Mouse (Mus musculus): ENCODE measurements around the gene Stxbp3.

Stxbp3 gene

GRCm38 (mm10) chr3:108762597-108763111, 77.7 kb downstream of the Stxbp3 start:
- DNase-seq (ENCODE audit: low spot score), result no peak

DNA sequence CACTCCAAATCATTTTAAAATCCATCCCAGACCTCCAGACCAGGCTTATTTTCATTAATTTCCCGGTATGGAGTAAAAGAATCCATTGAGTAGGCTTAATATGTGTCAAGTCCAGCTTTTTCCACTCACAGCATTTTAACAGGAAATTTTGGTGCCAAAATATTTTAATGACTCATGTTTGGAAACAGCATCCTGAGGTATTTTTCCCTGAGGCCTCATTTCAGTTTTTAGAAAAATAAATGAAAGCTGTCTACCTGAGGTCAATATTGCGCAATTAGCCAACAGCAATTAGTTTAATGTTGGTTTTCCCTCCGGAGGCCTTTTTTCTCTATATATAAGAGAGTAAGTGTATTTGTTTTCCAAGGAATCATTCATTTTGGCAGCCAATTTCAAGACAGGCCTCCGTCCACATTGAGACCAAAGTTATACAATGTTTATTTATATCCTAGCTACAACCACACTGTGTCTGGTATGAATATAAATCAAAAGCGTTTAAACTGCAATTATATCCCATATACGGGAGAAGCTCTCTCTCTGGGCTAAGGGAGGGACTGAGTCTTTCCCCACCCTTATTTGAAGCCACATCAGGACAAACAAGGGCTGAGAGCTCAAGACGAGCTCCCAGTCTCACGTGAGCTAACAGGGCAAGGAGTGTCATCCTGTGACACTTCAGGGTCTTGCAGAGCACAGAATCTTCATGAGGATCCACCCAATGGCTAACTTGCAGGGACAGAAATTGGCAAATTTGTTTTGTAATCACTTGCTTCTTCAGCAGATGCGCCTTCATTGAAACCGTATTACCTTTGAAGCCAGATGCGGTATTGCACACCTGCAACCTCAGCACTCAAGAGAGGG, 80.5 kb downstream of the Stxbp3 start:
- DNase-seq (ENCODE audit: low spot score), result no peak

- DNase-seq (ENCODE audit: low spot score), result no peak
Observed at GRCm38 (mm10) chr3:108757570-108757969, 82.8 kb downstream of the Stxbp3 start.

DNA sequence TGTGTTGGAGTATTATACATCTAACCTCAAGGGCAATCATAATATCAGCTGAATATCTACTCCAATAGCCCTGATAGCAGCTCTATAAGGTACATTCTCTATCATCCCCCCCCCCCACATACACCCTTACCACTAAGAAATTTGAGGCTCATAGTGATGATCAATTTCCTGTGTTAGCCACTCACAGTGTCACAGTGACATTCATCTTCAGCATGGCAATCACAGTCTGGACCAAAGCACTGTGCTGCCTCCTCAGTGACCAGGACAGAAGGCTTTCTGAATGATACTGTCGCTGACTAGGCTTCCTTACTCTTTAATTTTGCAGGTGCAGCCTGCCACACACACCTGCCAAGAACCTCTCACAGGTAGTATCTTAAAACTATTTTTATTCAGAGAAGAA, 84.2 kb downstream of the Stxbp3 start:
- no peak for DNase-seq (ENCODE audit: low spot score)

- no peak for DNase-seq (ENCODE audit: low spot score)
Observed at GRCm38 (mm10) chr3:108755542-108755941, 84.8 kb downstream of the Stxbp3 start.

DNA sequence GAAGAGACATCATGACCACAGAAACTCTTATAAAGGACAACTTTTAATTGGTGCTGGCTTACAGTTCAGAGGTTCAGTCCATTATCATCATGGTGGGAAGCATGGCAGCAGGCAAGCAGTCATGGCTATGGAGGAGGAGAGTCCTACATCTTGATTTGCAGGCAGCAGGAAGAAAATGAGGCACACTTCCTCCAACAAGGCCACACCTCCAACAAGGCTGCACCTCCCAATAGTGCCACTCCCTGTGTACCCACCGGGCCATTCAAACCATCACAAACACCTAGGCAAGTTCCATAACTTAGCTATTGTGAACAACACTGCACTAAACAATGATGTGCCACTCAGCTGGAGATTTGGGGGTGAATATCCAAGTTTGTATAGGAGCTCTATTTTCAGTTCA, 85.8 kb downstream of the Stxbp3 start:
- no peak for DNase-seq (ENCODE audit: low spot score)

DNA sequence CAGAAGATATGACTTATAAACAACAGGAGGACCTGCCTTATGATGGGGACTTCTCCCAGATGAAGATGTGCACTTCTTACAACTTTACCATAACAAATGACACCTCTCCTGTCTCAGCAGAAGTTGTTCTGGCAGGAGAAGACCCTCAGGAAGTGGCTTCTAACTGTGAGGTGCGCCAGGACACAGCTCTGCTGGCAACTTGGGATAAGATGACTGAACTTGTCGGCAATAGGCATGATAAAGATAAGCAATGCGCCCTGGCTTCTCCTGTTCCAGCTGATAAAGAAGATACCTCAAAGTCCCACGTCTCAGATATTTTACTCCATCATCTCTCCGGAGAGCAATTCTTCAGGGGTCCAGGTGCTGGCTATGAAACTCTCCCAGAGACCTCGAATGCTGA, 88.6 kb downstream of the Stxbp3 start:
- no peak for DNase-seq (ENCODE audit: low spot score)

DNA sequence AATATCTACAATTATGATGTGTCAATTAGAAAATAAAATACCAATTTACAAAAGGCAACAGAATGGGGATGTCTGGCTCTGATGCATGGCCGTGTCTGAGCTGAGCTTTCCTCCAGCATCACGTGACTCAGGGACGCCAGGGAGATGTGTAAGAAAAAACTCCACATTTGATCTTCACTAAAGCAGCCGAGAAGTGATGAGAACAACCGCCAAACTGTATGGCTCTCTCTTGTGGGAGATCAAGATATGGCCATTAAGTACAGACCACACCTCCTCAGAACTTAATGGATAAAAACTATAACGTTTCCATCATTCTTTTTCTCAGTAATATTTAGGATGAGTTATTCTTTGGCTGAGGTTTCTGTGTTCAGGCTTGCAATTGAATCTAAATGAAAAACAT, 89.3 kb downstream of the Stxbp3 start:
- DNase-seq (ENCODE audit: low spot score), result no peak

- no peak for DNase-seq (ENCODE audit: low spot score)
Observed at GRCm38 (mm10) chr3:108744060-108744459, 96.3 kb downstream of the Stxbp3 start.

Measured in ovary, postnatal 10 days (tissue).